Mouse (Mus musculus): ENCODE measurements around the gene Ccnl2. TPM values are rescaled to one million over a fixed set of nuclear protein-coding genes. Genes with fewer than 3 reads are reported as not detected.

Ccnl2 gene
- 47.7 and 52.5 TPM in 2 replicates for polyA plus RNA-seq (2015; fragmentation: Nextera tagmentation; extraction: Ambion mirVana)

GRCm38 (mm10) chr4:155811929-155812664 lies at the start of gene Ccnl2:
Ccnl2 (plus strand) TSS chr4:155812489.
- Histone ChIP-seq H3K36me3 (replicated peaks; ENCODE audit: insufficient read depth, low read length) (peaks cover 75% of the 10 kb centered on the region), H3K9me3 (ENCODE audit: low read length) (no peaks in the 10 kb centered on the region), H3K27ac (ENCODE audit: low read depth) (peak within 1 kb of the TSS; percentile 96), H3K4me2 (ENCODE audit: low read depth, low read length) (peak within 1 kb of the TSS; percentile 95), H3K4me1 (ENCODE audit: insufficient read depth) (peaks cover 22% of the 10 kb centered on the region), H3K9ac (replicated peaks) (peak within 1 kb of the TSS; percentile 100), H3K4me3 (ENCODE audit: low read depth, low read length) (peak within 1 kb of the TSS; percentile 100), H3K27me3 (ENCODE audit: insufficient read depth, low read length) (no peaks in the 10 kb centered on the region)
- WGBS (ENCODE audit: insufficient replicate concordance) = under 1% methylated on average over 50 of the region's 60 CpGs
- DNase-seq (peak; percentile 98), ATAC-seq (peak; percentile 99)
- TF ChIP-seq CTCF (IDR thresholded peaks at IDR 0.05; ENCODE audit: low read depth) = no peak
- peak; percentile 26; the same call in 1 of the 2 replicates for TF ChIP-seq EP300 (IDR thresholded peaks at IDR 0.05; ENCODE audit: low read depth)

GRCm38 (mm10) chr4:155769496-155769879 lies 42.8 kb upstream of the Ccnl2 start:
- Histone ChIP-seq H3K36me3 (replicated peaks; ENCODE audit: insufficient read depth, low read length) (no peaks in the 10 kb centered on the region), H3K4me3 (ENCODE audit: low read depth, low read length) (peak overlapping the region; percentile 62), H3K9ac (replicated peaks) (peak overlapping the region; percentile 78), H3K27ac (ENCODE audit: low read depth) (peak overlapping the region; percentile 68; the same call in 1 of the 2 replicates), H3K4me2 (ENCODE audit: low read depth, low read length) (peak overlapping the region; percentile 99), H3K4me1 (ENCODE audit: insufficient read depth) (peaks cover 17% of the 10 kb centered on the region), H3K9me3 (ENCODE audit: low read length) (no peaks in the 10 kb centered on the region), H3K27me3 (ENCODE audit: insufficient read depth, low read length) (peaks cover 14% of the 10 kb centered on the region)
- DNase-seq = no peak
- 66% methylated on average over 5 of the region's 5 CpGs for WGBS (ENCODE audit: insufficient replicate concordance)
- ATAC-seq = no peak
- TF ChIP-seq EP300 (IDR thresholded peaks at IDR 0.05; ENCODE audit: low read depth) = no peak
- no peak for TF ChIP-seq CTCF (IDR thresholded peaks at IDR 0.05; ENCODE audit: low read depth)

GRCm38 (mm10) chr4:155769880-155770512 lies 42.3 kb upstream of the Ccnl2 start:
- ATAC-seq = peak; percentile 94
- H3K36me3 ChIP-seq (replicated peaks; ENCODE audit: insufficient read depth, low read length) = no peaks in the 10 kb centered on the region
- no peaks in the 10 kb centered on the region for H3K9me3 ChIP-seq (ENCODE audit: low read length)
- no peak for TF ChIP-seq EP300 (IDR thresholded peaks at IDR 0.05; ENCODE audit: low read depth)
- TF ChIP-seq CTCF (IDR thresholded peaks at IDR 0.05; ENCODE audit: low read depth) = peak; percentile 99
- peaks cover 22% of the 10 kb centered on the region for H3K4me1 ChIP-seq (ENCODE audit: insufficient read depth)
- peak; percentile 92 for DNase-seq
- peak overlapping the region; percentile 99 for H3K4me2 ChIP-seq (ENCODE audit: low read depth, low read length)
- peaks cover 19% of the 10 kb centered on the region for H3K27me3 ChIP-seq (ENCODE audit: insufficient read depth, low read length)
- WGBS (ENCODE audit: insufficient replicate concordance) = 1% methylated on average over 39 of the region's 39 CpGs
- H3K27ac ChIP-seq (ENCODE audit: low read depth) = peak overlapping the region; percentile 68
- H3K4me3 ChIP-seq (ENCODE audit: low read depth, low read length) = peak overlapping the region; percentile 62
- H3K9ac ChIP-seq (replicated peaks) = peak overlapping the region; percentile 78

GRCm38 (mm10) chr4:155770626-155771025 lies 41.7 kb upstream of the Ccnl2 start:
- Histone ChIP-seq H3K27ac (ENCODE audit: low read depth) (no peak overlapping the region), H3K9me3 (ENCODE audit: low read length) (no peaks in the 10 kb centered on the region), H3K4me1 (ENCODE audit: insufficient read depth) (peaks cover 23% of the 10 kb centered on the region), H3K36me3 (replicated peaks; ENCODE audit: insufficient read depth, low read length) (no peaks in the 10 kb centered on the region), H3K27me3 (ENCODE audit: insufficient read depth, low read length) (peaks cover 21% of the 10 kb centered on the region), H3K4me3 (ENCODE audit: low read depth, low read length) (peak overlapping the region; percentile 62), H3K9ac (replicated peaks) (peak overlapping the region; percentile 78), H3K4me2 (ENCODE audit: low read depth, low read length) (peak overlapping the region; percentile 99)
- no peak for DNase-seq
- TF ChIP-seq CTCF (IDR thresholded peaks at IDR 0.05; ENCODE audit: low read depth) (no peak), EP300 (IDR thresholded peaks at IDR 0.05; ENCODE audit: low read depth) (no peak)
- WGBS (ENCODE audit: insufficient replicate concordance) = 50% methylated on average over 23 of the region's 24 CpGs
- ATAC-seq = no peak

GRCm38 (mm10) chr4:155771706-155772105 lies 40.6 kb upstream of the Ccnl2 start:
- H3K9me3 ChIP-seq (ENCODE audit: low read length) = no peaks in the 10 kb centered on the region
- peaks cover 25% of the 10 kb centered on the region for H3K4me1 ChIP-seq (ENCODE audit: insufficient read depth)
- no peaks in the 10 kb centered on the region for H3K36me3 ChIP-seq (replicated peaks; ENCODE audit: insufficient read depth, low read length)
- H3K27ac ChIP-seq (ENCODE audit: low read depth) = no peak overlapping the region
- no peak overlapping the region for H3K9ac ChIP-seq (replicated peaks)
- H3K4me2 ChIP-seq (ENCODE audit: low read depth, low read length) = no peak overlapping the region
- no peak overlapping the region for H3K4me3 ChIP-seq (ENCODE audit: low read depth, low read length)
- H3K27me3 ChIP-seq (ENCODE audit: insufficient read depth, low read length) = peaks cover 24% of the 10 kb centered on the region
- no peak for TF ChIP-seq EP300 (IDR thresholded peaks at IDR 0.05; ENCODE audit: low read depth)
- TF ChIP-seq CTCF (IDR thresholded peaks at IDR 0.05; ENCODE audit: low read depth) = no peak
- ATAC-seq (no peak), DNase-seq (no peak)
- 60% methylated on average over 2 of the region's 2 CpGs for WGBS (ENCODE audit: insufficient replicate concordance)

- ATAC-seq = no peak
- H3K4me3 ChIP-seq (ENCODE audit: low read depth, low read length) = no peak overlapping the region
- H3K4me2 ChIP-seq (ENCODE audit: low read depth, low read length) = no peak overlapping the region
- no peak for DNase-seq
- no peak overlapping the region for H3K27ac ChIP-seq (ENCODE audit: low read depth)
- H3K27me3 ChIP-seq (ENCODE audit: insufficient read depth, low read length) = peaks cover 25% of the 10 kb centered on the region
- no peaks in the 10 kb centered on the region for H3K36me3 ChIP-seq (replicated peaks; ENCODE audit: insufficient read depth, low read length)
- H3K9ac ChIP-seq (replicated peaks) = no peak overlapping the region
- TF ChIP-seq EP300 (IDR thresholded peaks at IDR 0.05; ENCODE audit: low read depth) (no peak), CTCF (IDR thresholded peaks at IDR 0.05; ENCODE audit: low read depth) (no peak)
- WGBS (ENCODE audit: insufficient replicate concordance) = 75% methylated on average over 13 of the region's 13 CpGs
- H3K4me1 ChIP-seq (ENCODE audit: insufficient read depth) = peaks cover 27% of the 10 kb centered on the region
- H3K9me3 ChIP-seq (ENCODE audit: low read length) = no peaks in the 10 kb centered on the region
Measured at GRCm38 (mm10) chr4:155772786-155773185, 39.5 kb upstream of the Ccnl2 start.
